Mouse (Mus musculus): ENCODE data around the gene Ptpn6. TPM values are rescaled to one million over a fixed set of nuclear protein-coding genes. Genes with fewer than 3 reads are reported as not detected.
"Not testable (repeated sequence)": the region's sequence is repeated elsewhere in the genome, so short reads cannot be mapped to it uniquely, and the experiment has no call there.

Gene Ptpn6
- polyA plus RNA-seq, 1 experiment from 2014 or later, result 50.3 TPM

DNA sequence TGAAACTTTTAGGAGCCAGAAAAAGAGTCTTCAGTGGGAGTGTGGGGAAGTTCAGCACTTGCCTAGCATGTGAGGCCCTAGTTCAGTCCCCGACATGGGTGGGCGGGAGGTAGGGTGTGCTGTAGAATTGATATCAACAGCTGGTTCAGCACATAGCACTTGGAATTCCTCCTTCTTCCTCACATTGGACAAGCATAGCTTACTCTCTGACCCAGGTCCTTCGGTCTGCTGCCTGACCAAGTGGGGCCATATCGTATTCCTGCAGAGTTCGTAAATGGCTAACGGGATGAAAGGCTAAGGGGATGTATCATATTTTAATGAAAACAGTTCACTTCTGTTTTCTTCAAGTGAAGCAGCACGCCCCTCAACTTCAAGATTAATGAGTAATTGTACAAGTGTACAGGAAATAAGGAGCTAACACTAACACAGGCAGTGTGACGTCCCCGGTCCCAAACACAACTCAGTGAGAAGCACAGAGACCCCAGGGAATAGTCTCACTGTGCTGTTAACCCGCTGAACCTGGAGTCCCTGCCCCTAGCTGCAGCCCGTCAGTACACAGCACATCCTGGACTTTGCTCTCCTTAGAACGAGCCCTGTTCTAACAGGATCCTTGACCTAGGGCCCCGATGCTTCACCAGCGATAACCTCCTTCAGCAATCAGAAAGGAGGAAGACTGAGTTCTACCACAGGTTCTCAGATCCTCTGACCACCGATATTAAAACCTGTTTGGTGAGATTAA is 45.1 kb downstream of the Ptpn6 start:
- H3K4me3 ChIP-seq (ENCODE audit: low read depth, low read length), result no peak overlapping the region
- H3K27ac ChIP-seq (ENCODE audit: low read depth, low read length), result no peak overlapping the region
- peaks cover 3% of the 10 kb centered on the region; the same call in 1 of the 2 replicates for H3K36me3 ChIP-seq (ENCODE audit: control insufficient read depth, insufficient read depth, low read length)
- no peak for DNase-seq (ENCODE audit: low spot score)
- WGBS, result 83% methylated on average over 15 of the region's 15 CpGs
- no peak for ATAC-seq (replicated peaks; ENCODE audit: low FRiP score)
- H3K27me3 ChIP-seq (replicated peaks; ENCODE audit: control insufficient read depth, insufficient read depth, low read length), result no peaks in the 10 kb centered on the region
- H3K4me1 ChIP-seq (replicated peaks; ENCODE audit: control insufficient read depth, insufficient read depth, low read length), result peaks cover 6% of the 10 kb centered on the region
- no peaks in the 10 kb centered on the region for H3K9me3 ChIP-seq (ENCODE audit: control insufficient read depth, low read length)
- no peak overlapping the region for H3K4me2 ChIP-seq
- H3K9ac ChIP-seq (ENCODE audit: low read depth, low read length), result no peak overlapping the region

DNA sequence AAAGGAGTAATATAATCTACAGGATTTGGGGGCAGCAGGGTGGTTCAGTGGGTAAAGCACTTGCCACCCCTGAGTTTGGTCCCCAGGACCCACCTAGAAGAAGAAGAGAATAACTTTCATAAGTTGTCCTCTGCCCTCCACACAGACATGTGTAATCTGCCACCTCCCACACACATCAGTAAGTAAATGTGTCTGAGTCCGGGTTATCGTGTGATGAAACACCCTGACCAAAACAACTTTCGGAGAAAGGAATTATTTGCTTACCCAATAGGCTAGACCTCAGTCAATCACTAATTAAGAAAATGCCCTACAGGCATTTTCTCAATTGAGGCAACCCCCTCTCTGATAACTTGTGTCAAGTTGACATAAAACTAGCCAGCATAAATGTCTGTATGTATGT is 48.0 kb downstream of the Ptpn6 start:
- H3K4me1 ChIP-seq (replicated peaks; ENCODE audit: control insufficient read depth, insufficient read depth, low read length), result peaks cover 19% of the 10 kb centered on the region

DNA sequence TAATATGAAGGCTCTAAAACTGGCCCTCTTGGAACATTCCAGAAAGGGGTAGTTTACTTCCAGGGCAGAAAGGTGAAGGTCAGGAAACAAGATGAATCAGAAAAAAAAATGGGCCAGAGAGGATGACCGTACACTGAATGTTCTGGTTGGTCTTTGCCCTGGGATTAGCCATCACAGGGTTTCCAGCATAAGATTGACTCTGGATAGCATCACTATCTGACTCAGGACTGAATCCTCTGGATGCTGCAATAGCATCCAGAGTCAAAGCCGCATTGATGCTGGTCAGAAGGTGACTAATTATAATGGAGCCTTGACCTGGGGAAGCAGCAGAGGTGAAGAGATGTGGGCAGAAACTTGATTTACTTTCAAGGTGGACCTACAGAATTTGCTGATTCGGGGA is 49.5 kb downstream of the Ptpn6 start:
- no peak overlapping the region for H3K4me3 ChIP-seq (ENCODE audit: low read depth, low read length)
- peaks cover 28% of the 10 kb centered on the region for H3K4me1 ChIP-seq (replicated peaks; ENCODE audit: control insufficient read depth, insufficient read depth, low read length)
- H3K27ac ChIP-seq (ENCODE audit: low read depth, low read length), result no peak overlapping the region
- H3K9ac ChIP-seq (ENCODE audit: low read depth, low read length), result no peak overlapping the region
- WGBS, result 94% methylated on average over 3 of the region's 3 CpGs
- H3K36me3 ChIP-seq (ENCODE audit: control insufficient read depth, insufficient read depth, low read length), result no peaks in the 10 kb centered on the region
- DNase-seq (ENCODE audit: low spot score) (no peak), ATAC-seq (replicated peaks; ENCODE audit: low FRiP score) (no peak)
- no peak overlapping the region for H3K4me2 ChIP-seq
- no peaks in the 10 kb centered on the region for H3K9me3 ChIP-seq (ENCODE audit: control insufficient read depth, low read length)
- no peaks in the 10 kb centered on the region for H3K27me3 ChIP-seq (replicated peaks; ENCODE audit: control insufficient read depth, insufficient read depth, low read length)

More for the DNA sequence above, 48.0 kb downstream of the Ptpn6 start:
- Histone ChIP-seq H3K9me3 (ENCODE audit: control insufficient read depth, low read length) (no peaks in the 10 kb centered on the region), H3K4me3 (ENCODE audit: low read depth, low read length) (no peak overlapping the region), H3K4me2 (no peak overlapping the region), H3K27ac (ENCODE audit: low read depth, low read length) (no peak overlapping the region), H3K36me3 (ENCODE audit: control insufficient read depth, insufficient read depth, low read length) (no peaks in the 10 kb centered on the region), H3K9ac (ENCODE audit: low read depth, low read length) (no peak overlapping the region), H3K27me3 (replicated peaks; ENCODE audit: control insufficient read depth, insufficient read depth, low read length) (no peaks in the 10 kb centered on the region)
- WGBS, result 89% methylated on average over 3 of the region's 3 CpGs
- ATAC-seq (replicated peaks; ENCODE audit: low FRiP score), result no peak
- no peak for DNase-seq (ENCODE audit: low spot score)

DNA sequence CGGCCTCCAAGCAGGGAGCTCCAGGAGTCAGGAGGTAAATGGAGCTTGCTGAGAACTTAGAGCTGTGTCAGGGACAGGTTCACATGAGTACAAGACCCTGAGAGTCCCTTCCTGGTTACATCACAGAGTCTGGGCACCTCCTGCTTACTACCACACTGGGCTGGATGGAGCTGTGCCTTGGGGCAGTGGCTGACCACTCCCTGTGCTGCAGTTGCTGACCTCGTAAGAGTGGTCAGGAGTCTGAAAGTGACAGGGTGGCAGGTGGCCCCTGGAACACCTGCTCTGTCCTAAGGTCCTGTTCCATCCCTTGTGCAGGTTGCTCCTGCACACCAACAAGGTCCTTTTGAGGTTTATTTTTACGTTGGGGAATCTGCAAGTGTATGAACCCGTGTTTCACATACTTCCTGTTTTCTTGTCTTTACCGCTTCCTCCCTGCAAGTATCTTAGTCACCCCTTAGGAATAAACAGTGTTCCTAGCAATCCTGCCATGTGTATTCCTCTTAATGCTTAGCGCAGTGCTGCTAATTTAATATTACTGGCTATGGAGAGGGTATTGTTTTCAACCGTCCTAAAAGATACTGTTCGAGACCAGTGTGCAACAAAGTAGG is 50.3 kb downstream of the Ptpn6 start:
- ATAC-seq (replicated peaks; ENCODE audit: low FRiP score) (no peak), DNase-seq (ENCODE audit: low spot score) (no peak)
- Histone ChIP-seq H3K4me1 (replicated peaks; ENCODE audit: control insufficient read depth, insufficient read depth, low read length) (peaks cover 36% of the 10 kb centered on the region), H3K4me3 (ENCODE audit: low read depth, low read length) (no peak overlapping the region), H3K27me3 (replicated peaks; ENCODE audit: control insufficient read depth, insufficient read depth, low read length) (no peaks in the 10 kb centered on the region), H3K4me2 (no peak overlapping the region), H3K9ac (ENCODE audit: low read depth, low read length) (no peak overlapping the region), H3K9me3 (ENCODE audit: control insufficient read depth, low read length) (no peaks in the 10 kb centered on the region), H3K27ac (ENCODE audit: low read depth, low read length) (no peak overlapping the region), H3K36me3 (ENCODE audit: control insufficient read depth, insufficient read depth, low read length) (no peaks in the 10 kb centered on the region)
- WGBS, result 72% methylated on average over 8 of the region's 8 CpGs

GRCm38 (mm10) chr6:124686644-124687043 is 51.9 kb downstream of the Ptpn6 start:
- not testable (repeated sequence) for DNase-seq (ENCODE audit: low spot score); H3K27ac ChIP-seq (ENCODE audit: low read depth, low read length); H3K27me3 ChIP-seq (replicated peaks; ENCODE audit: control insufficient read depth, insufficient read depth, low read length); H3K4me2 ChIP-seq; ATAC-seq (replicated peaks; ENCODE audit: low FRiP score); H3K36me3 ChIP-seq (ENCODE audit: control insufficient read depth, insufficient read depth, low read length); H3K9me3 ChIP-seq (ENCODE audit: control insufficient read depth, low read length); H3K4me3 ChIP-seq (ENCODE audit: low read depth, low read length); H3K9ac ChIP-seq (ENCODE audit: low read depth, low read length)
- 58% methylated on average over 1 of the region's 1 CpGs for WGBS
- peaks cover 47% of the 10 kb centered on the region for H3K4me1 ChIP-seq (replicated peaks; ENCODE audit: control insufficient read depth, insufficient read depth, low read length)

DNA sequence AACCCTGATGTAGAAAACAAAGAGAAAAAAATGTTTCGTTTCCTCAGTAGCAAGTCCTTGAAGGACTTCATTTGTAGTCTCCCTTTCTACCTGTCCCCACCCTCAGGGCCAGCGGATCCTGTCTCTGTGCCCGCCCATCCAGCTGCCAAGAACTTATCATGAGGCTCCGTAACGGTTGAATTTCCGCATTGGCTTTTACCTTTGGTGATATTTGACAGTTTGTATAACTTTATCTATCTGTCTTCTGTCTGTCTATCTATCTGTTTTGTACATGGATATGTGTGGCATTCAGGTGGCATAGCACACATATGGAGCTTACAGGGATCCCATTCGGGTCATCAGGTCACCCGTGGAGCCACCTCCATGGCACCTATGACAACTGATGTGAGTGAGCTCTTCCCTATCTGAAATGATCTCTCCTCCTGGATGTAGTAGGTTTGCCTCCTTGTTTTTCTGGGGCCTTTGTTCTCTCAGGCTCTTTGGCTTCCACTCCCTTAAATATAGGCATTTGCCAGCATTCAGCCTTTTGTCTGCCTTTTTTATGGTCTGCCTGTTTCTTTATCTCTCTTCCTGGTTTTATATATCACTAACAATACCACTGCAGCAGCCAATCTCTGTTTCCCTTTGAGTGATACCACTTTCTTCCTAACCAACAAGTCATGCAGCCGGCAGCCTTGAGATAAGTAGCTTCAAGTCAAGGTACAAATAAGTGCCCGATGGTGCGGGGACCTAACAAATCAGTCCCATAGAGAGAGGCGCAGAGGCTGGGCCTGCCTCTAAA is 52.7 kb downstream of the Ptpn6 start:
- Histone ChIP-seq H3K27ac (ENCODE audit: low read depth, low read length) (peak overlapping the region; percentile 35; the same call in 1 of the 2 replicates), H3K4me3 (ENCODE audit: low read depth, low read length) (no peak overlapping the region), H3K27me3 (replicated peaks; ENCODE audit: control insufficient read depth, insufficient read depth, low read length) (no peaks in the 10 kb centered on the region), H3K36me3 (ENCODE audit: control insufficient read depth, insufficient read depth, low read length) (no peaks in the 10 kb centered on the region), H3K9me3 (ENCODE audit: control insufficient read depth, low read length) (no peaks in the 10 kb centered on the region), H3K9ac (ENCODE audit: low read depth, low read length) (no peak overlapping the region), H3K4me1 (replicated peaks; ENCODE audit: control insufficient read depth, insufficient read depth, low read length) (peaks cover 47% of the 10 kb centered on the region), H3K4me2 (peak overlapping the region; percentile 37)
- 57% methylated on average over 12 of the region's 12 CpGs for WGBS
- ATAC-seq (replicated peaks; ENCODE audit: low FRiP score) (peak; percentile 69), DNase-seq (ENCODE audit: low spot score) (no peak)

DNA sequence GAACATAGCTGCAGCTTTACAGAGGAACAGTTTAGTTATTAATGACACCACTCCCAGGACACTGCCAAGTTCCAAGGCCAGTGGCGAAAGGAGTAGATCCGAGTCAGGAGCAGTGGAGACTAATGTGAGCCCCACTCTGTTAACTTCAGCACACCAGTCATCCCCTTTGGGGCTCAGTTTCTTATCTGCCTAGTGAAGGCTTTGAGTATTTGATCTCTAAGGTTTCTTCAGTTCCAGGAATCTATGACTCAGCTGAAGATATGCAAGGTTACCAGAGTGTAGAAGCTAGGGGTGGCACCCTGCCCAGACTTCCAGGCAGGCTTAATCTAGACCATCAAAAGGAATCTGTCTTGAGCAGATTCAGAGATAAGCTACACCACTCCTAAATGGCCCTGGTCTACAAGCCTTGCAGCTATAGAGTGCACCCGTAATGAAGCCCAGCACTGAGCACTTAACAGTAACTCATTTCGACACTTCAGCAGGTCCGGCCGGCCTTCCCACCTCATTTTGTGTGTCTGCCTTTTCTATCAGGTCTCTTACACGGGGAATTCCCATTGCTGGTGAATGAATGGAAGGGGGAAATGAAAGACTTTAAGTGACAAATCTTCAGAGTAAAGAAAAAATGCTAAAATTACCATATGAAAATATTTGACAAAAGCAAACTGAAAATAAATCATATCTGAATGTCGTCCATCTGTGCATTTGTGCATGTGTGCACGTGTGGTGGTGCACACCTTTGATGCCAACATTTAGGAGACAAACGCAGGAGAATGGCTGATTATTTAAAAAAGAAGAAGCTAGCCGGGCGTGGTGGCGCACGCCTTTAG is 54.7 kb downstream of the Ptpn6 start:
- Histone ChIP-seq H3K27ac (ENCODE audit: low read depth, low read length) (peak overlapping the region; percentile 63), H3K4me2 (peak overlapping the region; percentile 45), H3K27me3 (replicated peaks; ENCODE audit: control insufficient read depth, insufficient read depth, low read length) (no peaks in the 10 kb centered on the region), H3K4me1 (replicated peaks; ENCODE audit: control insufficient read depth, insufficient read depth, low read length) (peaks cover 47% of the 10 kb centered on the region), H3K36me3 (ENCODE audit: control insufficient read depth, insufficient read depth, low read length) (no peaks in the 10 kb centered on the region), H3K4me3 (ENCODE audit: low read depth, low read length) (no peak overlapping the region), H3K9me3 (ENCODE audit: control insufficient read depth, low read length) (no peaks in the 10 kb centered on the region), H3K9ac (ENCODE audit: low read depth, low read length) (no peak overlapping the region)
- DNase-seq (ENCODE audit: low spot score) (no peak), ATAC-seq (replicated peaks; ENCODE audit: low FRiP score) (peak; percentile 86)
- WGBS, result 65% methylated on average over 14 of the region's 14 CpGs

DNA sequence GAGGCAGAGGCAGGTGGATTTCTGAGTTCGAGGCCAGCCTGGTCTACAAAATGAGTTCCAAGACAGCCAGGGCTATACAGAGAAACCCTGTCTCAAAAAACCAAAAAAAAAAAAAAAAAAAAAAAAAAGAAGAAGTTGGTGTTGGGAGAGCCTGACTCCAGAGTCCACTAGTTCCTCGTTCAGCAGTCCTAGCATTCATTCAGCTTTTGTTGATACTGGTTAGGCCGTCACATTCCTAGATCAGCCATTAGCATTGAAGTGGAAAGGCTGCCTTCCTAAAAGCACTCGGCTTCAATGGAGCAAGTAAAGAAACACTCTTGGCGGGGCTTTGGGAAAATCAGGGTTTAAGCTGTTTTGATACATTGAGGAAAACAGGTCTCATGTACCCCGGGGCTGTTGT is 56.2 kb downstream of the Ptpn6 start:
- DNase-seq (ENCODE audit: low spot score); ATAC-seq (replicated peaks; ENCODE audit: low FRiP score); H3K27ac ChIP-seq (ENCODE audit: low read depth, low read length); H3K27me3 ChIP-seq (replicated peaks; ENCODE audit: control insufficient read depth, insufficient read depth, low read length); H3K4me3 ChIP-seq (ENCODE audit: low read depth, low read length); H3K9me3 ChIP-seq (ENCODE audit: control insufficient read depth, low read length); H3K36me3 ChIP-seq (ENCODE audit: control insufficient read depth, insufficient read depth, low read length); H3K9ac ChIP-seq (ENCODE audit: low read depth, low read length); H3K4me2 ChIP-seq: not testable (repeated sequence)
- H3K4me1 ChIP-seq (replicated peaks; ENCODE audit: control insufficient read depth, insufficient read depth, low read length), result peaks cover 47% of the 10 kb centered on the region
- 62% methylated on average over 6 of the region's 6 CpGs for WGBS

Data from liver, embryonic 11.5 days (tissue).